Mouse (Mus musculus): ENCODE data around the gene Fars2. TPM values are rescaled to one million over a fixed set of nuclear protein-coding genes. Genes with fewer than 3 reads are reported as not detected.

The Fars2 gene
- total and polyA plus RNA-seq, 2 experiments from 2014 or later: 54.8 to 78.9 TPM

DNA sequence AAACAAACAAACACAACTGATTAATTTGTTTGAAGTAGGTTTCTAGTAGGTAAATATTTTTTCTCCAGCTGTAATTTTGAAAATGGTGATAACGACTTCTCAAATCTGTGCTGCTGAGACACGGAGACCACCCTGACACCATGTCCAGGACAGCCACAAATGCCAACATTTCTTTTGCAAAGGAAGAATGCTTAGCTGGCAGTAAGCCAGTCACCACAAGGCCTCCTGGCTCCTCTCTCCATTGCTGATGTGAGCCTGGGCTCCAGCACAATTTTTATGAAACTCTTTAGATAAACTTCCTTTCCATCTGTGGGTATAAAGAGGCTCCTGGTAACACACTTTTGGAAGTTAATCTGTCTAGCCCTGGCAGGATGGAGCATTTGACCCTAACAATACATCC is 632.8 kb downstream of the Fars2 start:
- no peak overlapping the region for H3K27ac ChIP-seq (ENCODE audit: low read depth)
- H3K4me3 ChIP-seq (ENCODE audit: low read depth, low read length): no peak overlapping the region
- no peaks in the 10 kb centered on the region for H3K9me3 ChIP-seq (replicated peaks; ENCODE audit: control insufficient read depth, low read length)
- no peaks in the 10 kb centered on the region for H3K27me3 ChIP-seq (ENCODE audit: control insufficient read depth, insufficient read depth, low read length)
- TF ChIP-seq EP300 (IDR thresholded peaks at IDR 0.05; ENCODE audit: low read depth) (no peak), CTCF (IDR thresholded peaks at IDR 0.05; ENCODE audit: low read depth) (no peak)
- no peak for ATAC-seq (ENCODE audit: insufficient read depth, low read depth)
- 26% methylated on average over 2 of the region's 2 CpGs for WGBS
- DNase-seq (ENCODE audit: low spot score): no peak
- no peak overlapping the region for H3K4me2 ChIP-seq (ENCODE audit: low read depth, low read length)
- no peak overlapping the region for H3K9ac ChIP-seq (replicated peaks; ENCODE audit: low read depth, low read length)
- no peaks in the 10 kb centered on the region for H3K36me3 ChIP-seq (replicated peaks; ENCODE audit: control insufficient read depth, insufficient read depth, low read length)
- no peaks in the 10 kb centered on the region for H3K4me1 ChIP-seq (ENCODE audit: control insufficient read depth, insufficient read depth)

DNA sequence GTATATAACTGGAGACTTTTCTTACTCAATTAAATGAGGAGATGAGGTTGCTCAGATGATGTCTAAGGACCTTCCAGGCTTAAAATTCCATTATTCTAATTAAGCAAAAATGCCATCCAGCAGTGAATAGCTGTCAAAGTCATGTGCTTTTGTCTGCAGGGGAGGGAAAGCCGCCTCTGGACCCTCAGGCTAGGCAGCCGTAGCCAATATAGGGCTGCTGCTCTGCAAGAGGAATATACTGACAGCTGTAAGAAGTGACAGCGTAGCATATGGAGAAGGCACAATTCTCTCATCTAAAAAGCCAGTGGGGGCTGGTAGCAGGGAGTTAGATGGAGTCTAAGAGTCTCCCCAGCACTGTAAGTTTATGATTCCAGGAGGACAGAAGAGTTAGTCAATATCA is 634.6 kb downstream of the Fars2 start:
- no peaks in the 10 kb centered on the region for H3K36me3 ChIP-seq (replicated peaks; ENCODE audit: control insufficient read depth, insufficient read depth, low read length)
- H3K9ac ChIP-seq (replicated peaks; ENCODE audit: low read depth, low read length): no peak overlapping the region
- H3K4me3 ChIP-seq (ENCODE audit: low read depth, low read length): no peak overlapping the region
- H3K4me2 ChIP-seq (ENCODE audit: low read depth, low read length): no peak overlapping the region
- no peak overlapping the region for H3K27ac ChIP-seq (ENCODE audit: low read depth)
- ATAC-seq (ENCODE audit: insufficient read depth, low read depth): no peak
- 74% methylated on average over 3 of the region's 3 CpGs for WGBS
- no peak for DNase-seq (ENCODE audit: low spot score)
- H3K4me1 ChIP-seq (ENCODE audit: control insufficient read depth, insufficient read depth): no peaks in the 10 kb centered on the region
- no peaks in the 10 kb centered on the region for H3K9me3 ChIP-seq (replicated peaks; ENCODE audit: control insufficient read depth, low read length)
- TF ChIP-seq CTCF (IDR thresholded peaks at IDR 0.05; ENCODE audit: low read depth) (no peak), EP300 (IDR thresholded peaks at IDR 0.05; ENCODE audit: low read depth) (no peak)
- no peaks in the 10 kb centered on the region for H3K27me3 ChIP-seq (ENCODE audit: control insufficient read depth, insufficient read depth, low read length)

DNA sequence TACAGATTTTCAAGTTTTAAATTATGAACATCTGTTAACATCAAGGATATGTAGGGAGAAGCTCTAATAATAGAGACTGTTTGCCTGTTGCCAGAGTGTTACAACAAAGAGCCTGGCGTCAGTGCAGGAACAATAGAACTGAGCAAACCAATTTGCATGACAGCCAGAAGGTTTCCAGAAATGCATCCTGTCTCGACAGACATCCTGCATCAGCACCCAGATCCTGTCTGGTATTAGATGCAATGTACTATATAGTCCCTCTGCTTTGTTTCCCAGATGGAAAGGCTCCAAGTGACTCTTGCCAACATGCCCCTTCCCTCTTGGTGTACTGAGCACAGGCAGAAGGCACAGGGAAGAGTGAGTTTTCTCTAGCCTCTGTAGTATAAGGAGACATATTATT is 649.6 kb downstream of the Fars2 start:
- no peaks in the 10 kb centered on the region for H3K4me1 ChIP-seq (ENCODE audit: control insufficient read depth, insufficient read depth)
- H3K36me3 ChIP-seq (replicated peaks; ENCODE audit: control insufficient read depth, insufficient read depth, low read length): no peaks in the 10 kb centered on the region
- ATAC-seq (ENCODE audit: insufficient read depth, low read depth) (no peak), DNase-seq (ENCODE audit: low spot score) (no peak)
- H3K4me3 ChIP-seq (ENCODE audit: low read depth, low read length): no peak overlapping the region
- no peak overlapping the region for H3K9ac ChIP-seq (replicated peaks; ENCODE audit: low read depth, low read length)
- TF ChIP-seq CTCF (IDR thresholded peaks at IDR 0.05; ENCODE audit: low read depth): no peak
- TF ChIP-seq EP300 (IDR thresholded peaks at IDR 0.05; ENCODE audit: low read depth): no peak
- H3K27ac ChIP-seq (ENCODE audit: low read depth): no peak overlapping the region
- 45% methylated on average over 2 of the region's 2 CpGs for WGBS
- H3K9me3 ChIP-seq (replicated peaks; ENCODE audit: control insufficient read depth, low read length): no peaks in the 10 kb centered on the region
- H3K27me3 ChIP-seq (ENCODE audit: control insufficient read depth, insufficient read depth, low read length): no peaks in the 10 kb centered on the region
- no peak overlapping the region for H3K4me2 ChIP-seq (ENCODE audit: low read depth, low read length)

Other genes starting within 250 kb of the Fars2 start
- 5.9 TPM in 2 replicates for gene Rpp40, start 211.1 kb upstream of the Fars2 start, total RNA-seq (2014; rRNA removed; ENCODE audit: low replicate concordance)
- gene Rpp40, start 211.1 kb upstream of the Fars2 start, polyA plus RNA-seq (2015; fragmentation: Nextera tagmentation; extraction: Ambion mirVana): 7.5 and 10.9 TPM in 2 replicates
- gene Ppp1r3g, start 158.6 kb upstream of the Fars2 start, total RNA-seq (2014; rRNA removed; ENCODE audit: low replicate concordance): 2.7 and 11.8 TPM in 2 replicates
- gene Ppp1r3g, start 158.6 kb upstream of the Fars2 start, polyA plus RNA-seq (2015; fragmentation: Nextera tagmentation; extraction: Ambion mirVana): 2.5 TPM in 2 replicates
- gene Lyrm4, start 114 bp downstream of the Fars2 start, total RNA-seq (2014; rRNA removed; ENCODE audit: low replicate concordance): 7.7 and 10.9 TPM in 2 replicates
- 29.9 and 34.6 TPM in 2 replicates for gene Lyrm4, start 114 bp downstream of the Fars2 start, polyA plus RNA-seq (2015; fragmentation: Nextera tagmentation; extraction: Ambion mirVana)

All from heart, postnatal 0 days (tissue).